Mouse (Mus musculus): Measurements from ENCODE around the gene Adamts9. TPM values are rescaled to one million over a fixed set of nuclear protein-coding genes. Genes with fewer than 3 reads are reported as not detected.

Gene Adamts9
- polyA plus RNA-seq, 1 experiment = 12.4 TPM

DNA sequence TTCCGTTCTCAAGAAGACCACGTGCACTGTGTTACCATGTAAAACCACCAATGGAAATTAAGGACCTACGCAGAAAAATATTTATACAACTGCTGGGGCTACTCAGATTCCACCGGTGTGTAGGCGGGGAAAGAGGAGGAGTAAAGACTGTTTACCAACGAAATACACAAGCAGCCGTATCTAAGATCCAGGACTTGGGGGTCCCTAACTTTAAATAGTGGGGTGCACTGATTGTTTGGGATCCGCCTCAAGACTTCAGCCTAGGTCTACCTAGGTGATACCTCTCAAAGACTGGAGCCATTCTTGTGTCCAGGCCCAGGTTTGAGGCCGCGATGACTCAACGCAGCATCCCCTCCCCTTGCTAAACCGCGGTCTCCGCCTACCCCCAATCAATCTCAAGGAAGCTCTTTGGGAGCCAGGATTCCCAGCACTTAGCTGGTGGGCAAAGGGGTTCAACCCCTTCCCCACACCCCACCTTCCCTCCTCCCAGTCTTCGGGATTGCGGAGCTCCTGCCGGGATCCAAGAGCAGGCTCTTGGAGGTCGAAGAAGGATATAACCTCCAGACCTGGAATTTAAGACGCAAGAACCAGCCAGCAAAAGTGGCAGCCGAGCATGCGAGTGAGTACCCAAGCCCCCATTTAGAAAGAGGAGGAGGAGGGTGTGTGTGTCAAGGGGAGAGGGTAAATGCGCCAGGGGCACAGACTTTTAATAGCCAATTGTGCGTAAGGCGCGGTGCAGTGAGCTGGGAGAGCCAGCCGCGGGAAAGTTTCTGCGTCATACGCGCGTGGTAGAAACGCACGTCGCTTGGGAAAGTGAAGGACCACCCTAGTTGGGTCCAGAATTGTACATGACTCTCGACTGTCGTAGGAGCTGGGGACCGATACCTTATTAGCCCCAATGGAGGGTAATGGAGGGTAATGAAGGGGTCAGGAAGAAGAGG lies 2.8 kb downstream of the Adamts9 start:
- H3K4me1 ChIP-seq (ENCODE audit: control insufficient read depth, insufficient read depth, low read length) = no peaks in the 10 kb centered on the region
- H3K27ac ChIP-seq (ENCODE audit: insufficient read depth, low read length) = no peak overlapping the region
- H3K4me3 ChIP-seq (ENCODE audit: insufficient read depth, low read length) = peak overlapping the region; percentile 54
- no peak for TF ChIP-seq CTCF (IDR thresholded peaks at IDR 0.05; ENCODE audit: borderline replicate concordance, insufficient read depth, low read length)
- no peak for TF ChIP-seq POLR2A (IDR thresholded peaks at IDR 0.05; ENCODE audit: low read depth, low read length)

GRCm38 (mm10) chr6:92928261-92928660 lies 15.0 kb downstream of the Adamts9 start:
- H3K27ac ChIP-seq (ENCODE audit: insufficient read depth, low read length) = no peak overlapping the region
- TF ChIP-seq CTCF (IDR thresholded peaks at IDR 0.05; ENCODE audit: borderline replicate concordance, insufficient read depth, low read length) (no peak), POLR2A (IDR thresholded peaks at IDR 0.05; ENCODE audit: low read depth, low read length) (no peak)
- H3K4me1 ChIP-seq (ENCODE audit: control insufficient read depth, insufficient read depth, low read length) = no peaks in the 10 kb centered on the region
- no peak overlapping the region for H3K4me3 ChIP-seq (ENCODE audit: insufficient read depth, low read length)

DNA sequence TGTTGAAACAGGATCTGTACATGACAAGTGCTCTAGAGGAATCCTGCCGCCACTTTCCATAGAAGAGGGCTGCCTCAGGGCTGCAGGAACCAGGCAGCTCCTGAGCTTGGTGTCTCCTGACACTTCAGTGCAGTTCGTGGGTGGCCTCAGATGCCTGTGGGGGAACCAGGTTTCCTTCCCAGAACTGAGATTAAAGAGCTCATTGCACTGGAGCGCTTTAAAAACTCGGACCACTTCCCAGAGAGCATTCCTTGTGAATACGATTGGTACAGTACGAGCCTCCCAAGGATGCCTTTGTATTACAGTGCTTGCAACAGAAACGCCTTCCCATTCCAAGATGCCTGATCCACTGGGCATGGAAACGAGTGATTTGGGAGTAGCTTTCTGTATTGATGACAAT lies 18.8 kb downstream of the Adamts9 start:
- Histone ChIP-seq H3K4me3 (ENCODE audit: insufficient read depth, low read length) (no peak overlapping the region), H3K27ac (ENCODE audit: insufficient read depth, low read length) (no peak overlapping the region), H3K4me1 (ENCODE audit: control insufficient read depth, insufficient read depth, low read length) (no peaks in the 10 kb centered on the region)
- TF ChIP-seq POLR2A (IDR thresholded peaks at IDR 0.05; ENCODE audit: low read depth, low read length) (no peak), CTCF (IDR thresholded peaks at IDR 0.05; ENCODE audit: borderline replicate concordance, insufficient read depth, low read length) (no peak)

- Histone ChIP-seq H3K4me3 (ENCODE audit: insufficient read depth, low read length) (no peak overlapping the region), H3K4me1 (ENCODE audit: control insufficient read depth, insufficient read depth, low read length) (no peaks in the 10 kb centered on the region), H3K27ac (ENCODE audit: insufficient read depth, low read length) (no peak overlapping the region)
- no peak for TF ChIP-seq CTCF (IDR thresholded peaks at IDR 0.05; ENCODE audit: borderline replicate concordance, insufficient read depth, low read length)
Observed at GRCm38 (mm10) chr6:92921843-92922242, 21.4 kb downstream of the Adamts9 start.

DNA sequence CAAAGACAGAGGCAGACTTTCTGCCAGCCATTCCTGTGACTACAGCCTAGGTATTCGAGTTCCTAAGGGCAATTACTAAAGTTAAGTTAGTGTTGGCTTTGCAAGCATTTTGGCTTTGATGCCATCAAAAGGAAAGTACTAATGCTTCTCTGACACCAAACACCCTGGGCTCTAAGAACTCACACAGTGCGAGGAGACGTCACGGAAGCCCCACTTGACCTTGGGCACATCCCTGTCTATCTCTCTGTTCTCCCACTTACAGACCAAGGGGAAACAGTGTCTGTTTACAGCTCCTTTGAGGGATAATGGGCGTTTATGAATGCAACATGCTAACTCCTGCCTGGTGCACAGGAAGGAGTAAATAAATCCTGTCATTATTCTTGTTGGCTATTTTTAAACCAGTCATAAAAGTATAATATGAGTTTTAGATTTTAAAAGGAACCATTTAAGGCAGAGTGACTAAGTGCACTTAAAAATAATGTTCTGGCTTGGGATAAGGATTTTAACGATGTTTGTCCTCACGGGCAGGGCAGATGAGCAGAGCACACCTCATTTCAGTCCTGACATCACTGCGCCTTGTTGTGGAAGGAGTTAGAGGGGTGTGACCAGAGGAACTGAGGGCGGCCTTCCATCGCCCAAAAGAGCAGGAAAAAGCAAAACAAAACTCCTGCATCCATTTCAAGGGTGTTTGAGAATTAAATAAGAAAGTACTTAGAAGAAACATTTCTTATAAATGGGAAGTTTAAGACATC lies 22.2 kb downstream of the Adamts9 start:
- TF ChIP-seq POLR2A (IDR thresholded peaks at IDR 0.05; ENCODE audit: low read depth, low read length) (no peak), CTCF (IDR thresholded peaks at IDR 0.05; ENCODE audit: borderline replicate concordance, insufficient read depth, low read length) (no peak)
- Histone ChIP-seq H3K4me3 (ENCODE audit: insufficient read depth, low read length) (no peak overlapping the region), H3K4me1 (ENCODE audit: control insufficient read depth, insufficient read depth, low read length) (no peaks in the 10 kb centered on the region), H3K27ac (ENCODE audit: insufficient read depth, low read length) (no peak overlapping the region)

DNA sequence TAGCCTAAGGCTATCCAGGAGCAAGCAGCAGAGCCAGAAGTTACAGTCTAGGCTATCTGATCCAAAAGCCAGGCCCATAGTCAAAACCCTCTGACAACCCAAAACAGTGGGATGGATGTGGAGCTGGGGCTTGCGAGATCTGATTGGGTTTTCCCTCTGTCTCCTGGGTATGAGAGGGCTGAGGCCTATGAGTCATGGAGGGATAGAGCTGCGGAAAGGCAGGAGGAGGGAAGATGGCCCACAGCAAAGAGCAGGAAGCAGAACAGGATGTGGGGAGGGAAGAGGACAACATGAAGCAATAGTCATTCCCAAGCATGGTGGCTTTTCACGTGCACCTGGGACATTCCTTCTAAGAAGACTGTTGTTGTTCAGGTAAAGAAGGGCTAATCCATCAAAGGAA lies 32.7 kb downstream of the Adamts9 start:
- TF ChIP-seq CTCF (IDR thresholded peaks at IDR 0.05; ENCODE audit: borderline replicate concordance, insufficient read depth, low read length) = no peak
- TF ChIP-seq POLR2A (IDR thresholded peaks at IDR 0.05; ENCODE audit: low read depth, low read length) = no peak
- H3K4me3 ChIP-seq (ENCODE audit: insufficient read depth, low read length) = no peak overlapping the region
- peaks cover 4% of the 10 kb centered on the region; the same call in 1 of the 2 replicates for H3K4me1 ChIP-seq (ENCODE audit: control insufficient read depth, insufficient read depth, low read length)
- no peak overlapping the region for H3K27ac ChIP-seq (ENCODE audit: insufficient read depth, low read length)

DNA sequence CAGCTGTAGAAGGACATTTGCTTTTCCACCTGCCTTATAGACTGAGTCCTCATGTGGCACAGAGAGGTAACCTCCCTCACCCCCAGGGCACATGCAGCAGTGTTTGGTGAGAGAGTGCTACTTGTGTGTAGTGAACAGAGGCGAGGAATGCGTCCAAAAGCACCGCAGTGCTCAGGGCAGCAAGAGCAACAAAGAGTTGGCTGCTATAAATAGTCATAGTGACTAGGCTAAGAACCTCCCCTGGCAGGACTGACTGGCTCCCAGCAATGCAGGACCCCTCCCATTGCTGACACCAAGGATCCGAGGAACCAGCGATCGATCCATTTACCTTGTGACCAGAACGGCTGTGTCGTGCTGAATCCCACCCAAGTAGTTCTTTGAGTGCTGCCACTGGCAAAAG lies 33.9 kb downstream of the Adamts9 start:
- H3K4me1 ChIP-seq (ENCODE audit: control insufficient read depth, insufficient read depth, low read length) = peaks cover 4% of the 10 kb centered on the region; the same call in 1 of the 2 replicates
- no peak overlapping the region for H3K27ac ChIP-seq (ENCODE audit: insufficient read depth, low read length)
- no peak overlapping the region for H3K4me3 ChIP-seq (ENCODE audit: insufficient read depth, low read length)
- TF ChIP-seq CTCF (IDR thresholded peaks at IDR 0.05; ENCODE audit: borderline replicate concordance, insufficient read depth, low read length) (no peak), POLR2A (IDR thresholded peaks at IDR 0.05; ENCODE audit: low read depth, low read length) (no peak)

DNA sequence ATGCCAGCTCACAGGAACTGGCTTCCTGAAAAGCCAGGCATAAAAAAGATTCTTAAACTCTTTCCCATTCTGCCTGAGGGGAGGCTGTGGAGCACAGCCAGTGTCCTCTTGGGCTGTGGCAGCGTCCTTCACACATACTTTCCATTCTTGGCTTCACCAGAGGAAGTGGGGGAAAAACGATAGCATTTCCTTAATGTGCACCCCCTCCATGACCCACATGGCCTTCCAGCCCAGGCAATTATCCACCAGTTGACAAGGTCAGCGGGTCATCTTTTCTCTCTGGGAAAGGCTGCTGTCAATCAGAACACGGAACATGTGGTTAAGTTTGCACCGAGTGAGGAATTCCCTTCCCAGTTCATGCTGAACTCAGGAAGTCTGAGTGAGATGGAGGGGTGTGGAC lies 37.4 kb downstream of the Adamts9 start:
- Histone ChIP-seq H3K4me1 (ENCODE audit: control insufficient read depth, insufficient read depth, low read length) (peaks cover 4% of the 10 kb centered on the region), H3K4me3 (ENCODE audit: insufficient read depth, low read length) (no peak overlapping the region), H3K27ac (ENCODE audit: insufficient read depth, low read length) (no peak overlapping the region)
- TF ChIP-seq POLR2A (IDR thresholded peaks at IDR 0.05; ENCODE audit: low read depth, low read length) (no peak), CTCF (IDR thresholded peaks at IDR 0.05; ENCODE audit: borderline replicate concordance, insufficient read depth, low read length) (no peak)

- peaks cover 4% of the 10 kb centered on the region for H3K4me1 ChIP-seq (ENCODE audit: control insufficient read depth, insufficient read depth, low read length)
- TF ChIP-seq CTCF (IDR thresholded peaks at IDR 0.05; ENCODE audit: borderline replicate concordance, insufficient read depth, low read length) (no peak), POLR2A (IDR thresholded peaks at IDR 0.05; ENCODE audit: low read depth, low read length) (no peak)
- no peak overlapping the region for H3K4me3 ChIP-seq (ENCODE audit: insufficient read depth, low read length)
- peak overlapping the region; percentile 32; the same call in 1 of the 2 replicates for H3K27ac ChIP-seq (ENCODE audit: insufficient read depth, low read length)
Observed at GRCm38 (mm10) chr6:92904491-92904890, 38.8 kb downstream of the Adamts9 start.

DNA sequence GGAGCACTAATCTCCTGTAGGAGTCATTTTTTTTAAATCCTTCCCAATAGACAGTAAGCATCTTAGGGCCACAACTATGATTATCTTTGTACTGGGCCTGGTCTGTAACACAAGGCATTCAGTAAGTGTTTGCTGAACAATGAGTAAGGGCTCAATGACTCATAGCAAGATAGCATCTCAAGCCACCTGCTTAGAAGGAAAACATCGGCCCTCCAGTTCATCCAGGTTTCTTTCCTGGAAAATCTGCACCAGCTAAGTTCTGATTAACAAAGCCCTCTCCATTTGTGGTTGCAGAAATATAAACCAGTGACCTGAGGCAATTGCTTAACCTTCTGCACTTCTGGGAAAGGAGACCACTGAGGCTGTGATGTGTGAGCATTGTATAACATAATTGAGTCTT lies 39.3 kb downstream of the Adamts9 start:
- TF ChIP-seq CTCF (IDR thresholded peaks at IDR 0.05; ENCODE audit: borderline replicate concordance, insufficient read depth, low read length) = no peak
- no peak for TF ChIP-seq POLR2A (IDR thresholded peaks at IDR 0.05; ENCODE audit: low read depth, low read length)
- H3K27ac ChIP-seq (ENCODE audit: insufficient read depth, low read length) = peak overlapping the region; percentile 32; the same call in 1 of the 2 replicates
- H3K4me1 ChIP-seq (ENCODE audit: control insufficient read depth, insufficient read depth, low read length) = peaks cover 4% of the 10 kb centered on the region

More for the DNA sequence above, 39.3 kb downstream of the Adamts9 start:
- H3K4me3 ChIP-seq (ENCODE audit: insufficient read depth, low read length) = no peak overlapping the region
